Mouse (Mus musculus) ES-E14 (cell line): Measurements from ENCODE around the gene Txnl4b.

Source experiments
- CHD2 ChIP-seq: IDR thresholded peaks from 2 replicates; pipeline ENCODE4 v1.6.1; 2014; ENCODE audit warnings: mild to moderate bottlenecking, low read depth, low read length, inconsistent platforms
- HCFC1 ChIP-seq: IDR thresholded peaks from 2 replicates; pipeline ENCODE4 v1.6.1; 2012; ENCODE audit warnings: low read length, inconsistent platforms, borderline replicate concordance; ENCODE audit not compliant: insufficient read depth
- MAFK ChIP-seq: IDR thresholded peaks from 2 replicates; pipeline ENCODE4 v1.6.1; 2014; ENCODE audit warnings: mild to moderate bottlenecking, low read depth, low read length, inconsistent platforms; ENCODE audit not compliant: insufficient read depth
- ZNF384 ChIP-seq: IDR thresholded peaks from 2 replicates; pipeline ENCODE4 v1.6.1; 2012; ENCODE audit warnings: low read depth, low read length, inconsistent platforms

DNA sequence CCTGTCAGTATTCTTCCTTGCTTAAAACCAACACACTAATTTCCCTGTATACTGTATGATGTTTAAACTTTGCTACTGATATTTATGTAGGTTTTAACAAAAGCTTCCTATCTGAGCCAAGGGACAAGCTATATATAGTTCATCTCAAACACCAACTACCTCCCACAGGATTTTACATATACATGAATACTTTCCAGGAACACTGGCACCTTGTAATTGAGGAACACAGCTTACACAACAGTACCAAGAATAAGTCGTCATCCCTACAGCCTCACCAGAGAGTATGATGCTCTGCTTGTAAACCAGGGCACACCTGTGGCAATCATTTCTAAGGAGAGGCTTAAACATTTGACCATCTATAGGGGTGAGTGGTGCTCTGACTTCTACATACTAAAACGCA, 41.0 kb downstream of the Txnl4b start:
- TF ChIP-seq ZNF384, result no peak
- no peak for TF ChIP-seq MAFK
- no peak for TF ChIP-seq HCFC1
- TF ChIP-seq CHD2, result no peak
